Mouse (Mus musculus): ENCODE results near the gene Snrpd3.
A peak's percentile ranks its signal among the peaks of the same experiment; 100 is the strongest.

Gene Snrpd3

GRCm38 (mm10) chr10:75534934-75535333, 17.6 kb downstream of the Snrpd3 start:
- DNase-seq (ENCODE audit: inconsistent ontology term): peak; percentile 92

DNA sequence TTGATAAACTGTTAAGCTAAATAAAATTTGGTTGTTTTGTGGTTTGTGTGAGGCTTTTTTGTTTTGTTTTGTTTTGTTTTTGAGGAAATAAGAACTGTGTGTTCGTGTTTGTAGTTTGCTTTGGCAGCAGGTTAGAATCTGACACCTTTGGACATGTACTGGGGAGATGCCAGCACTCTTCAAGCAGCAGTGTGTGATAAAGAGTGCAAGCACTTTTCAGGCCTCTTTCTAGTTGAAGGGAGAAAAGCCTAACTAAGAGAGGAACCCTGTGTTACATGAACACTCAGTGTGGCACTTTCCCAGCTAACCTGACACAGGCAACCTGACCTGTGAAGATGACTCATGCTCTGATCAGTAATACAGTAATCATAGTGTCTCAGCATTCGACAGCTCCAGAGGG, 18.1 kb downstream of the Snrpd3 start:
- DNase-seq (ENCODE audit: inconsistent ontology term): peak; percentile 64

DNA sequence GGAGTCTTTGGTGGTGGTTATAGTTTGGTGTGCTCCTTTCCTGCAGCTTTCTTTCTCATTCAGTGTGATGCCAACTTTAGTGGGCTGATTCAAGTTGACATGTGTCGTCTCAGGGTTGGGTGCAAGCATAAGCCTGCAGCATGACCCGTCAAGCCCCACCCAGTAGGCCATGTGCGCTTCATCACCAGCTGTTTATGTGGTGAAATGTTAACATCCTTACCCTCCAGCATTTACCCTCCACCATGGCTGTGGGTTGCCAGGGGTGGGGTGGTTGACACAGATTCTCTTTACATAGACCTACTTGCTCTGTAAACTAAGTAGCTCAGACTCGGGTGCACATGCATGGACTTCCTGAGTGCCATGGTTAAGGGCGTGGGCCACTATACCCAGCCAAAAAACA, 18.8 kb downstream of the Snrpd3 start:
- DNase-seq (ENCODE audit: inconsistent ontology term): no peak

DNA sequence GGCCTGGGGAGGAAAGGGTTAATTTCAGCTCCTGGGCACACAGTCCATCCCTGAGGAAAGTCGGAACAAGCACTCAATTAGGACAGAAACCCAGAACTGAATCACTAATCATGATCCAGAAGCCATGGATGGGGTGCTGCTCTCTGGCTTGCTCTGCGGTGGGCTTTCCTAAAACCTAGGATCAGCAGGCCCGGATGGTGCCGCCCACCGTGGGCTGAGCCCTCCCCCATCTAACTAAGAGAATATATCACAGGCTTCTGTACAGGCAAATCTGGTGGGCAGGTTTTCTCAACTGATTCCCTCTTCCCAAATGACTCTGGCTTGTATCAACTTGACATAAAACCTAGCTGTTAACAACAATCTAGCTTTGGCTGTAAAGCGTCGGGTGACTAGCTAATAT, 30.6 kb downstream of the Snrpd3 start:
- peak; percentile 34 for DNase-seq (ENCODE audit: inconsistent ontology term)

- DNase-seq (ENCODE audit: inconsistent ontology term): peak; percentile 82
These were observed 31.1 kb downstream of the Snrpd3 start for GRCm38 (mm10) chr10:75548486-75548885.

DNA sequence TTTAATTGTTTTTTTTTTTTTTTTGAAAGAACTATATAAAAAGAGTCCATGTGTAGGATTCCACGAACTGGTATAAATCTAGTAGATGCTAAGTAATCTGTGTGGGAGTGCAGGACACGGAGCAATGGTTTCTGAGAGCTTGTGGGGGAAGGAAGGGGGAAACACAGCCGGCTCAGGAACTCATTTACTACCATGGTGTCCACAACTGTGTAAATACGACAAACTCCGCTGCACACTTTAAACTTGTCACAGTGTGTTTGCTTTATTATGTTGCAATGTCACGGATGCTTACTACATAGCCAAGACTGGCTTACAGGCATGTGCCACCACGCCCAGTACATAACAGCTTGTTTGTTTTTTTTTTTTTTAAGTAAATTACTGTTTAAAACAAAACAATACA, 32.5 kb downstream of the Snrpd3 start:
- no peak for DNase-seq (ENCODE audit: inconsistent ontology term)

DNA sequence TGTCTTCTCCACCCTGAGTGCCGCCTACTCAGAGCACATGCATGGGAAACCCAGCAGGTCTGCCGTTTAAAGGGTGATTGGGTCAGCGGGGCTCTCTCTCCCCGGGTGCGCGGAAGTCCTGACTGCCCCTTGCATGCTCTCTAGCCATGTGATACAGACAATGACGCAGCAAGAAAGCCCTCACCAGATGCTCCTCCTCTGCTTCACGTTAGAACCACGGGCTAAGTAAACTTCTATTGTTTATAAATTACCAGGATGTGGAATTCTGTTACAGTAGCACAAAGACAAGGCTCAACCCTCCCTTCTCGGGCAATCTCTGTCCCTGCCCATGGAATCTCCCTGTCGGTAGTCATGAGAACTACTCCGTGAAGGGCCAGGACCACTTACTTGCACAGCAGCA, 33.8 kb downstream of the Snrpd3 start:
- peak; percentile 30 for DNase-seq (ENCODE audit: inconsistent ontology term)

GRCm38 (mm10) chr10:75552106-75552505, 34.8 kb downstream of the Snrpd3 start:
- DNase-seq (ENCODE audit: inconsistent ontology term): no peak

- DNase-seq (ENCODE audit: inconsistent ontology term): no peak
These were observed 35.5 kb downstream of the Snrpd3 start for GRCm38 (mm10) chr10:75552701-75553450.

- DNase-seq (ENCODE audit: inconsistent ontology term): no peak
These were observed 36.7 kb downstream of the Snrpd3 start for GRCm38 (mm10) chr10:75554090-75554489.

GRCm38 (mm10) chr10:75555557-75555956, 38.2 kb downstream of the Snrpd3 start:
- no peak for DNase-seq (ENCODE audit: inconsistent ontology term)

DNA sequence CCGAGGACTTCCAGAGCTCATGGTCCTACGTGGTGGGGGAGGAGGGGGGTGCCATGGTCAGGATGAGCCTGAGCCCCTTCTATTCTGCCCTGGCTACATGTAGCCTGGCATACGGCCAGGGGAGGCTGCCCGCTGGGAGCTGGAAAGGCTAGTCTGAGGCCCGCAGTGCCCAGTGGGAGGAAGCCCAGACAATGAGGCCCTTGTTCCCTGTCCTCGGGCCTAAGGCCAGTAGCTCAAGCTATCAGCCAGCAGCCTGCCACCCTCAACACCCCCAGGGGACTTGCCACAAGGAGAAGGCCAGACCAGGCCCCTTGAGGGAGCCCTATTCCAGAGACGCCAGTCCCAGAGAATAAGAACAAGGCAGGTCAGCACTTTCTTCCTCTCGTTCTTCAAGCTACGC, 38.7 kb downstream of the Snrpd3 start:
- peak; percentile 95 for DNase-seq (ENCODE audit: inconsistent ontology term)

GRCm38 (mm10) chr10:75558515-75558914, 41.2 kb downstream of the Snrpd3 start:
- DNase-seq (ENCODE audit: inconsistent ontology term): peak; percentile 56

DNA sequence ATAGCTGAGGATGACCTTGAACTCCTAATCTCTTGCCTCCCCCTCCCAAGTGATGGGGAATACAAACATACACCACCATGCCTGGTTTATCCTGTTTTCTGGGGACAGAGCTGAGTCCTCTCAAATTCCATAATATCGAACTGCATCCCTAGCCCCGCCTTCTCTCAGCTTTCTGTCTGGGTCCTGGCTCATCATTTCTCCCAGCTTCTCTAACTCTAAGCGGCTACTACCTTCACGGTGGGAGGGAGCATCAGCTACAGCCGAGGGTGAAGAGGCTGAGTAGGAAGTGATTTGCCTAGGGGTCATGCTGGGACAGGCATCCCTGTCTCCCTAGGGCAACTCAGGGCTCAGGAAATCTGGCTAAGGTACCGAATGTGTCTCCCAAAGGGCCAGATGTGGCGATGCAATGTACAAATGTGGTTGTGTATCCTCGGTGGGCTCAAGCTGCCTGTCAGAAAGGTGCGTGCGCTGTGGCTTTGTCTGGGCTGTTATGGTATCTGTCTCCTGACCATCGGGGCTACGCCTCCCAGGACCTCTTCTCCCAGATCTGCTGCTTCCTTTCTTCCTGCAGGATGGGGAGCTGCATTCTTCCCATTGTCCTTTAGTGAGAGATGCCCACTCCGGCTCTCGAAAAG, 41.8 kb downstream of the Snrpd3 start:
- DNase-seq (ENCODE audit: inconsistent ontology term): peak; percentile 42

- peak; percentile 76 for DNase-seq (ENCODE audit: inconsistent ontology term)
These were observed 42.6 kb downstream of the Snrpd3 start, which contains the start of gene Lrrc75b for GRCm38 (mm10) chr10:75559676-75560548. Lrrc75b (minus strand) TSS chr10:75560330.

GRCm38 (mm10) chr10:75560549-75560899, 43.2 kb downstream of the Snrpd3 start:
- DNase-seq (ENCODE audit: inconsistent ontology term): no peak

DNA sequence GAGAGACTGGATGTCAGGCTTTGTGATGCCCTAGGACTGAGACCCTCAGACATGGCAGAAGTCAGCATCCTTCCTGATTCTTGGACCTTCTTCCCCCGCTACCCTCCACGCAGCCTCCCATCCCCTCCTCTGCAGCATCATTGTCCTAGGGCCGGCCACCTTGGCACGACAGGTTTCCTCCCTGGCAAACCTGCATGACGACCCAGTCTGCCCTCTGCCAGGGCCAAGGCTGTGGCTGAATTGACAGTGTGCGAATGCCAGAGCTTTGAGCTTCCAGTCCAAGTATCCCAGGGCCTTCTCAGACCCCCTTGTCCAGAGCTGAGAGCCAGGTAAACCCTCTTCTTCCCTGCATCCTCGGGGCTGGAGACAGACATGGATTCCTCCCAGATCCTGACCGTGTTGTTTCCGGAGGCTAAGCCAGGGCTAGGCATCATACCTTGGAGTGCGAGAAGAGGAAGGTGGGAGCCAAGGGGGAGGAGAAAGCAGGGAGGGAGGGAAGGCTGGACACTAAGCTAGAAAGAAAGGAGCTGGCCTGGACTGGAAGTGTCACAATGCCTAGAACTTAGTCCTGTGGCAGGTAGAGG, 43.8 kb downstream of the Snrpd3 start, which contains the start of gene Ggt1:
Ggt1 (plus strand) TSS at position 534 of the 584 bp plus-strand sequence.
- DNase-seq (ENCODE audit: inconsistent ontology term): no peak

DNA sequence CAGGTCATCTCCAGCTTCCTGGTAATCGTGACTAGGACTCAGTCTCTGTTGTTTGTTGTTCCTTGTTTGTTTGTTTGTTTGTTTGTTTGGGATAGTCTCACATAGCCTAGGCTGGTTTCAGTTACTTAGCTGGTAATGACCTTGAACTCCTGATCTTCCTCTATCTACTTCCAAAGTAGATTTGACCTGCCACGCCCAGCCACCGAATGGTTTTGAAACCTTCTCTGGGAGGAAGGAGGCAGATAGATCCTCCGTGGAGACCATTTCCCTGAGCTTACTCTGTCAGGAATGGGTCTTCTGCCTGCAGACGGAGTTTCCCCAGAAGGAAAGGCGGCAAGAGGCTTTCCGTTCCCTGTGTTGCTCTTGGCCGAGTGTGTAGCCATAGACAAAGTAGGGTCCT, 45.2 kb downstream of the Snrpd3 start:
- DNase-seq (ENCODE audit: inconsistent ontology term): no peak

DNA sequence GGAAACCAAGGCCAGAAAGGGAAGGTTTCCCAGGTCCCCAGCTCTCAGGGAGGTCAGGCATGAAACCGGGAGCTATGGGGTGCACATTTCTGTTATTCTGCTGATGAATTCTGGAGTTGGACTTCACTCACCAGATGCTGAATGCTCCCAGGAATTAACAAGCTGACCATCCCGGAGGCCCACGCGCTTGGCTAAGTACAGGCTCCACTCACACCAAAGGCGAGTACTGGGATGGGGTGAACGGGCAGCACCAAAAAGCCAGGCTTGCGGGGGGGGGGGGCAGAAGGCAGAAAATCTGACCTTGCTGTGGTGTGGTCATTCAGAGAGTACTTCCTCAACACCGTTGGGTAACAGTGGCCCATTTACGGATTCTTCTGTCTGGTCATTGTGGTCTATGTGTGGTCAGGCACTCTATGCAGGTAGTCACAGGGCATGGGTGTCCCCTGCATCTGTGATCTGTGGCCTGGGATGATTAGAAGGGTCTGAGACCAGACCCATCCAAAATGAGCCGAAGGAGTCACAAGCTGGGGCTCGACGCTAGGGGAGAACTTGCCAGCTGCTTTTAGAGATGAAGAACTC, 47.4 kb downstream of the Snrpd3 start:
- no peak for DNase-seq (ENCODE audit: inconsistent ontology term)

- DNase-seq (ENCODE audit: inconsistent ontology term): no peak
These were observed 48.1 kb downstream of the Snrpd3 start for GRCm38 (mm10) chr10:75565436-75565835.

GRCm38 (mm10) chr10:75565906-75566305, 48.6 kb downstream of the Snrpd3 start:
- no peak for DNase-seq (ENCODE audit: inconsistent ontology term)

DNA sequence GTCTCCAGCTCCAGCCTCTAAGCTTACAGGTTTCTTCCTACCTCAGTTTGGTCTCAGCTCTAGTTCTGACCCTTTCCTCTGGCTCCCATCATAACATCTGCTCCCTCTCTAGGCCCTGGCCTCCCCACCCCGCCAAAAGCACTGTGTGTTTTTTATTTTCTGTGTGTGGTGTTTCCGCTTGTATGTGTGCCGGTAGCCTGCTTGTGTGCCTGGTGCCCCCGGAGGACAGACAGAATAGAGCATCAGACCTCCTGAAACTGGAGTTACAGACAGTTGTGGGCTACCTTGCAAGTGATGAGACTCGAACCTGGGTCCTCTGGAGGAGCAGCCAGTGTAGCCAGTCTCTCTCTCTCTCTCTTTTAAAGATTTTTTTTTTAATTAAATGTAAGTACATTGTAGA, 49.0 kb downstream of the Snrpd3 start:
- DNase-seq (ENCODE audit: inconsistent ontology term): no peak

Measured in Muller cell, postnatal 12 days (primary cell).